Mouse (Mus musculus) ES-E14 (cell line): ENCODE results near the gene Pklr. TPM values are rescaled to one million over a fixed set of nuclear protein-coding genes. Genes with fewer than 3 reads are reported as not detected.
A peak's percentile ranks its signal among the peaks of the same experiment; 100 is the strongest.

Experiments used
- DNase-seq: peaks from one replicate; pipeline ENCODE4 v3.0.0-alpha.2; 2013; ENCODE audit warnings: low read depth, low spot score
- H3K27ac ChIP-seq: 2 replicates; pipeline ENCODE4 v1.5.1; 2012; ENCODE audit warnings: low read depth, mild to moderate bottlenecking, low read length, moderate library complexity, mixed read lengths; ENCODE audit not compliant: poor library complexity, insufficient read depth, severe bottlenecking
- H3K36me3 ChIP-seq: 2 replicates; pipeline ENCODE4 v1.6.1; 2012; ENCODE audit warnings: mild to moderate bottlenecking, low read length, moderate library complexity, mixed read lengths; ENCODE audit not compliant: control insufficient read depth, poor library complexity, insufficient read depth, severe bottlenecking
- H3K4me1 ChIP-seq, 2 experiments: fragments of 150-350 bp in 1 of 2; sonication (generic) in 1 of 2; 2 replicates each; pipeline ENCODE4 v1.6.1; 2012; ENCODE audit warnings: low read length in 2 of 2, mild to moderate bottlenecking in 1 of 2, mixed read lengths in 1 of 2; ENCODE audit not compliant: control insufficient read depth in 2 of 2, insufficient read depth in 2 of 2, poor library complexity in 1 of 2
- H3K4me3 ChIP-seq, 2 experiments: fragments of 150-350 bp in 1 of 2; sonication (generic) in 1 of 2; 2 replicates each; pipeline ENCODE4 v1.5.1; 2012; ENCODE audit warnings: low read length in 2 of 2, low read depth in 1 of 2, mild to moderate bottlenecking in 1 of 2, mixed read lengths in 1 of 2; ENCODE audit not compliant: insufficient read depth in 1 of 2, poor library complexity in 1 of 2, severe bottlenecking in 1 of 2
- H3K9ac ChIP-seq: 2 replicates; pipeline ENCODE4 v1.6.1; 2012; ENCODE audit warnings: low read depth, mild to moderate bottlenecking, low read length, mixed read lengths; ENCODE audit not compliant: poor library complexity, insufficient read depth, severe bottlenecking
- H3K9me3 ChIP-seq: fragments of 150-350 bp; sonication (generic); 2 replicates; pipeline ENCODE4 v1.6.1; 2012; ENCODE audit warnings: low read depth, mild to moderate bottlenecking, low read length; ENCODE audit not compliant: control insufficient read depth, insufficient read depth
- CHD2 ChIP-seq: IDR thresholded peaks from 2 replicates; pipeline ENCODE4 v1.6.1; 2014; ENCODE audit warnings: mild to moderate bottlenecking, low read depth, low read length, inconsistent platforms
- HCFC1 ChIP-seq: IDR thresholded peaks from 2 replicates; pipeline ENCODE4 v1.6.1; 2012; ENCODE audit warnings: low read length, inconsistent platforms, borderline replicate concordance; ENCODE audit not compliant: insufficient read depth
- MAFK ChIP-seq: IDR thresholded peaks from 2 replicates; pipeline ENCODE4 v1.6.1; 2014; ENCODE audit warnings: mild to moderate bottlenecking, low read depth, low read length, inconsistent platforms; ENCODE audit not compliant: insufficient read depth
- ZC3H11A ChIP-seq: IDR thresholded peaks from 2 replicates; pipeline ENCODE4 v1.6.1; 2012; ENCODE audit warnings: low read depth, mild to moderate bottlenecking, inconsistent platforms, low read length, borderline replicate concordance
- ZNF384 ChIP-seq: IDR thresholded peaks from 2 replicates; pipeline ENCODE4 v1.6.1; 2012; ENCODE audit warnings: low read depth, low read length, inconsistent platforms
- in situ Hi-C, 2 experiments: fragments of 600-800 bp; cut with MboI; formaldehyde crosslinking; loops; one replicate each; pipeline ENCODE4 v1.15.1; 2025; ENCODE audit warnings: low sequenced_read_pairs in 2 of 2, inconsistent platforms in 1 of 2; ENCODE audit not compliant: unreplicated experiment in 2 of 2
- total RNA-seq: library from RNA; depleted of rRNA; stranded (reverse); fragments of 300-350 nt; gene quantifications from 2 replicates; pipeline ENCODE4 v1.2.3, GENCODE M21; 2012

Gene Pklr
- total RNA-seq, 1 experiment: 0.85 TPM

DNA sequence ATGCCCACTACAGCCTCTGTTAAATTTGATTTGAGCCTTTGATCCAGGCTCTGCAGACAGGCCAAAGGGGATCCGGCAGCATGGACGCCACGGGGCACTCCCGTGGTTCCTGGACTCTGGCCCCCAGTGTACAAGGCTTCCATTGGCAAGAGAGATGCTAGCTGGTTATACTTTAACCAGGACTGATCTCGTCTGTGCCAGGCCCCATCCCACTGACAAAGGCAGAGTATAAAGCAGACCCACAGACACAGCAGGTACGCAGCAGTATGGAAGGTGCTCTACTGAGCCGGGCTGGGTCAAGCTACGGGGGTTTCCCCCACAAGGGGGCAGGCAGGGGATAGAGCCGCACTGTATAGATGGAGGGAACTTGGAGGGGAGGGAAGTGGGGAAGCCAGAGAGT is 423 bp downstream of the Pklr start:
- in situ Hi-C loops: no loop called here
- Histone ChIP-seq H3K27ac (no peak overlapping the region), H3K9ac (no peak overlapping the region), H3K4me3 (peak overlapping the region in 1 of 2 experiments; percentile 50; a peak in 1 of 4 replicates), H3K4me1 (peaks cover 0 to 6% of the 10 kb centered on the region in 2 experiments; a peak in 1 of 4 replicates), H3K36me3 (no peaks in the 10 kb centered on the region), H3K9me3 (no peaks in the 10 kb centered on the region)
- no peak for TF ChIP-seq MAFK
- TF ChIP-seq ZNF384: no peak
- TF ChIP-seq CHD2: no peak
- no peak for TF ChIP-seq HCFC1
- no peak for TF ChIP-seq ZC3H11A
- DNase-seq: peak; percentile 55

DNA sequence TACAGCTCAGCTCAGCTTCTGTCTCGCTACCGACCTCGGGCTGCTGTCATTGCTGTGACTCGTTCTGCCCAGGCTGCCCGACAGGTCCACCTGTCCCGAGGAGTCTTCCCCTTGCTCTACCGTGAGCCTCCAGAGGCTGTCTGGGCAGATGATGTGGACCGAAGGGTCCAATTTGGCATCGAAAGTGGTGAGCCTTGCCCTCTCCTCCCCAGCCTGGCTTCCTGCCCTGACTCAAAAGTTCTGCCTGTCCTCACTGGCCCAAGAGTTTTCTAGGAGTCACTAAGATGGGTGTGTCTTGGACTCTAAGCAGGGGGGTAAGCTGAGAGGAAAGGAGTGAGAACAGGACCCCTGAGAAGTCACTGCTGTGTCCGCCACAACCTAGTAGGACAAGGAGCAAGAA is 8.9 kb downstream of the Pklr start:
- in situ Hi-C loops: no loop called here
- H3K4me3 ChIP-seq: no peak overlapping the region
- no peak overlapping the region for H3K9ac ChIP-seq
- no peak overlapping the region for H3K27ac ChIP-seq
- H3K36me3 ChIP-seq: no peaks in the 10 kb centered on the region
- H3K4me1 ChIP-seq: peaks cover 0 to 6% of the 10 kb centered on the region in 2 experiments; a peak in 1 of 4 replicates
- no peak for DNase-seq
- no peaks in the 10 kb centered on the region for H3K9me3 ChIP-seq
- TF ChIP-seq MAFK: no peak
- TF ChIP-seq HCFC1: no peak
- TF ChIP-seq ZC3H11A: no peak
- no peak for TF ChIP-seq ZNF384
- TF ChIP-seq CHD2: no peak

DNA sequence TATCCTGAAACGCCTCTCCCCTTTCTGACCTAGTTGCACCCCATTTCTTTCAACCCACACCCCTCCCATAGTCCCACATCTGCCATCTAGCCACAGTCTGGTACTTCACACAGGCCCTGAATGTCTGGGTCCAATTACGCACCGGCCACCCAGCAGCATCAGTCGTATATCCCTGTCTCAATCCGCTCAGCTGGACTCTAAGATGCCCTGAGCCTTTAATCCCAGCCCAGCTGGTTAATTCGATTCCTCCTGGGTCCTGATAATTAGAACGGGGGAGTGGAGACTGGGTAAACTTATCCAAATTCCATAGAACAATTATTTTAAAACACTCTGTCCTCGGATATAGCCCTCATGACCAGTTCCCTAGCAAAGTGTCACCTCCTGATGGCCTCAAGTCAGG is 9.6 kb downstream of the Pklr start:
- Histone ChIP-seq H3K4me1 (peaks cover 0 to 12% of the 10 kb centered on the region in 2 experiments; a peak in 1 of 4 replicates), H3K4me3 (no peak overlapping the region), H3K9ac (no peak overlapping the region), H3K9me3 (no peaks in the 10 kb centered on the region), H3K27ac (no peak overlapping the region), H3K36me3 (no peaks in the 10 kb centered on the region)
- DNase-seq: no peak
- in situ Hi-C loops: no loop called here
- no peak for TF ChIP-seq MAFK
- TF ChIP-seq ZNF384: no peak
- no peak for TF ChIP-seq HCFC1
- TF ChIP-seq CHD2: no peak
- TF ChIP-seq ZC3H11A: no peak

DNA sequence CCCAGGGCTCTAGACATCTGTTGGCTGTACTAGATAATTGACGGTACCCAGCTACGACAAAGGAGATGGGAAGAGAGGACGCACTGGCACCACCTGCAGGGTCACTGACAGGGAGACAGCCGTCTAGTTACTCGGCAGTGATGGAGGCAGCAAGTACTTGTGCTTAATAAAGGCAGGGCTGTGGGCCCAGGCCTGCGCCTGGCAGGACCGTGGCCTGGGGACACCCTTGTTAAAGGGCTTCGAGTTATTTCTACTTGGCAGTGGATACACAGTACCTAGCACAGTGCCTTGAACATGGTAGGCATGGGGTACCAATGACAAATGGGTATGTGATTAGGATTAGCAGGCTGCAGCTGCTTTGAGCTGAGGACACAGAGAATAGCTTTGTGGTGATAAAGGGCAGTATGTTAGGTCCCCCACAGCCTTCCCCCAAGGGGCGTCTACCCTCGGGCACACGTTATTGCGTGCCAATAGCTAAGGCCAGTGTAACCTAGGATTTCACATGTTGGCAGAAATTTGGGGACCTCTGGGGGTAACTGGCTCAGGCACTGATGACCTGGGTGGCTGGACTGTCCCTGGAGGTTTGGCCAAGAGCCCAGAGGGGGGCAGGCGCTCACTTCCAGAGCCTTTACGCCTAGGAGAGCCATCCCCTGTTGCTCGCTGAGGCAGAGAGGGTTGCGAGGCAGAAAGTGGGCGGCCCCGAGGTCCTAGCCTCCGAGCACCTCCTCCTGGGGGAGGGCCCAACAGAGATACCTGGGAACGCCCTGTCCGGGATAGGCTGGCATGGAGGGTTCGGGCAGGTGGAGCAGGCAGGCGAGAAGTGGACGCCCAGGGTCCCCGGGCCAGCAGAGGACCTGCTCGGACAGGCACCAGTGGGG is 11.4 kb downstream of the Pklr start:
- TF ChIP-seq MAFK: no peak
- TF ChIP-seq ZNF384: no peak
- no peak for TF ChIP-seq ZC3H11A
- no peak for TF ChIP-seq CHD2
- no peak for TF ChIP-seq HCFC1
- H3K9ac ChIP-seq: peak overlapping the region; percentile 29; the same call in 1 of the 2 replicates
- H3K4me1 ChIP-seq: peaks cover 0 to 13% of the 10 kb centered on the region in 2 experiments; a peak in 1 of 4 replicates
- no peaks in the 10 kb centered on the region for H3K36me3 ChIP-seq
- no peak overlapping the region for H3K27ac ChIP-seq
- in situ Hi-C loops: no loop called here
- peak overlapping the region; percentile 40 to 59 for H3K4me3 ChIP-seq
- H3K9me3 ChIP-seq: no peaks in the 10 kb centered on the region
- DNase-seq: no peak
